Mouse (Mus musculus) left cerebral cortex, postnatal 14 days (tissue): ENCODE results near the gene Usp22. TPM values are rescaled to one million over a fixed set of nuclear protein-coding genes. Genes with fewer than 3 reads are reported as not detected.
A peak's percentile ranks its signal among the peaks of the same experiment; 100 is the strongest.
"Not testable (repeated sequence)": the region's sequence is repeated elsewhere in the genome, so short reads cannot be mapped to it uniquely, and the experiment has no call there.

Experiments
- DNase-seq, 2 experiments: peaks; one replicate each; pipeline ENCODE4 v3.0.0; 2021 to 2022; ENCODE audit warnings: low spot score in 2 of 2, mixed read lengths in 1 of 2
- intact Hi-C: fragments of 180-260 bp; cut with DNase I; formaldehyde crosslinking; loops from one replicate; pipeline ENCODE4 v1.15.1; 2025
- total RNA-seq, 2 experiments: library from RNA; stranded (reverse); gene quantifications; 2 replicates each; pipeline ENCODE4 v1.2.3; 2021

Gene Usp22
- total RNA-seq, 2 experiments from 2014 or later, result 275 to 287 TPM

DNA sequence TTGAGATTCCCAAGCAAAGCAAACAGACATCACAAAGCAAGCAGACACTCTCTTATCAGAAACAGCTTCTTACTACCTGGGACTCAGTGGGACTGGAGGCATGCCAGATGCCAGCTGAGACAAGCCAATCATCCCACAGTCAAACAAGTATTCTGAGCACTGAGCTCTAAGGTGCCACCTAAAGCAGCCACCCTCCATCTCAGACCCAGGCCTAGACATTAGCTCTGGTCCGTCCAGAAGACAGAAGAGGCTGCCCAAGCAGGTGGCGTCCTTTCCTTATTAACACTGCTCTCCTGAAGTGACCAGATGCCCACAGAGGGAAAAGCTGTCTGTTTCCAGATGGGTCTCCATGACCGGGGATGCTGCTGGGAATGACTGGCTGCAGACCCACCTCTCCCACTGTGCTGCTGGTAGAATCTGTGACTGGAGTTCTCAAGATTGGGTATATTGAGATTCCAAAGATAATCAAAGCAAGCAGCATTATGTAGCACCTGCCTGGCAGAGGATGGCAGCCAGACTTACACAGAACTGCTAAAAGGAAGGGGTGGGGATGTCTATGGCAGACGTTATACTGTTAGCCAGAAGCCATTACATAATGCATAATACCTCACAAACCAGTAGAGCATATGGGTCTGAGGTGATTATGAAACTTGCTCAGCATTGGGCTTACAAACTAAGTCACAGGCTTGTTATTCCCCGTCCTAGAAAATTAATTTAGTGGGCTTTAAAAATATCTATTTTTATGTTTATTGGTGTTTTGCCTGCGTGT lies 24.4 kb downstream of the Usp22 start:
- no peak for DNase-seq
- intact Hi-C loops, result no loop called here

- peak; percentile 37 to 44 for DNase-seq
- intact Hi-C loops, result no loop called here
Observed at GRCm38 (mm10) chr11:61147300-61147683, 27.6 kb downstream of the Usp22 start.

DNA sequence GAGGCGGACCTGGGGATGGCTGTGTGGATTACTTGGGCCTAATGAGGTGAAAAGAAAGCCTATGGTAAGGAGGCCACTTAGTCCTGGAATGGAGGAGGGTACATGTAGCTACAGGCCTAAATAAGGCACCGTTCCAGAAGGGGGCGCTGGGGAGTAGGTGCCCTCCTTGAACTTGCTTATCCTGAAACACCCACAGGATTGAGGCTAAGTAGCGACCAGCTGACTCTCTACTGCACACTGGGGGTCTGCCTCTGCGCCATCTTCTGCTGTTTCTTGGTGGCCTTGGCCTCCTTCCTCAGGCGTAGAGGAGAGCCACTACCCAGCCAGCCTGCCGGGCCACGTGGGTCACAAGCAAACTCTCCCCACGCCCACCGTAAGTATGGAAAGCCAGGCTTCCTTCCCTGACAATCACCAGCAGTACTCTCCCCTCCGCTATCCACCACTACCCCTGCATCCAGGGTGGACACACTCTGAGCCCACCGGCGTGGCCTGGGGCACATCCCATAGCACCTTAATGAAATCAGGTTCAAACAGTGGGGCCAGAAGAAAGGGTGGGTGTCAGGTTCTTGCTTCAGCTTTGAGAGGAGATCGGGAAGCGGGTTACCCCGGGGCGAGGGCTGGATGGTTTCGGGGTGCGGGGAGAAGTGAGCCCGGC lies 28.1 kb downstream of the Usp22 start:
- intact Hi-C loops, result no loop called here
- DNase-seq, result no peak

- intact Hi-C loops, result no loop called here
- no peak for DNase-seq
Observed at GRCm38 (mm10) chr11:61145551-61145950, 29.3 kb downstream of the Usp22 start.

- DNase-seq, result no peak
- intact Hi-C loops, result loop anchor here (5.0 kb wide), 1 partner anchor 42 kb away; no protein-coding TSS in a partner anchor
Observed at GRCm38 (mm10) chr11:61143564-61144469, 31.0 kb downstream of the Usp22 start.

DNA sequence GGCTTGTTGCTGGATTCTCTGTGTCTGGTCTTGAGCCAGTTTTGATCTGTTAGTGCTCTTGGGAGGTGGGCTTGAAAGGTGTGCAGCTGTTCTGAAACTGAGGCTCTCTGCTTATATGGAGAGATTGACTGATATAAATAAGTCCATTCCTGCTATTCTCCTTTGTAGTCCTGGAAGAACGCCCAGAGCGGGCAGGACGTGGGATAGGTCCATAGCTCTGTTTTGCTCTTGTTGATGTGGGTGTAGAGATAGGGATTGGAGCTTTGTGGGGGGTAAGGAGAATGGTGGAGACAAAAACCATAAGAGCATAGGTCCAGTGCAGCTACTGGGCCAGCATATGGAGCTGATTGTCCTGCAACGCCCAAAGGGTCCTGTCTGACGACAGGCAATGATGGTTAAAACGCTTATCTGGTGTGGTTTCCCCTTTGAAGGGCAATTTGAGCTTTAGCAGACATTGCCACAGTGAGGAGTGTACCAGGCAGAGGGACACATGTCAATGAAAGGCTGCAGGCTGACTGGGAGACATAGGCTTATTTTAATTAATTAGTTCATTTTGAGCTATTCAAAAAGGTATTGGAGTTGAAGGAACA lies 31.8 kb downstream of the Usp22 start:
- intact Hi-C loops, result loop anchor here (5.0 kb wide), 1 partner anchor 41 kb away; no protein-coding TSS in a partner anchor
- no peak for DNase-seq

DNA sequence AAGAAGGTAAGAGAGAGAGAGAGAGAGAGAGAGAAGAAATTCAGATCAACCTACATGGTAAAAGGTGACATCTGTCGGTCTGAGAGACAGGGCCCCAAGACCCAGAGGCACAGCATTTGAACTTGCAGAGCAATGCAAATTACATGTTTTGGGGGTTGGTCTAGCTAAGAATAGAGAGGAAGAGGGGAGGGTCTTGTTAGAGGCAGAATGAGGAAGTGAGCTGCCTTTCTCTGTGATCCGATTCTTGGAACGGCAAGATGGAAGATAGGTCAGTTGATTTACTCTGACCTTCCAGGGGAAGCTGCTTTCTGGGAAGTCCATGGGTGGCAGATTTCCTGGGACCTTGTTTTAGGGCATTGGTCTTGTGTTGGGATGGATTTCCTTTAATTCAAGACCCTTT lies 32.6 kb downstream of the Usp22 start:
- intact Hi-C loops, result loop anchor here (5.0 kb wide), 1 partner anchor 40 kb away; no protein-coding TSS in a partner anchor

GRCm38 (mm10) chr11:61141693-61142092 lies 33.2 kb downstream of the Usp22 start:
- DNase-seq, result no peak
- intact Hi-C loops, result loop anchor here (5.0 kb wide), 1 partner anchor 39 kb away; no protein-coding TSS in a partner anchor

More for the DNA sequence above, 32.6 kb downstream of the Usp22 start:
- DNase-seq, result no peak

GRCm38 (mm10) chr11:61132943-61133342 lies 41.9 kb downstream of the Usp22 start:
- intact Hi-C loops, result no loop called here
- no peak for DNase-seq

DNA sequence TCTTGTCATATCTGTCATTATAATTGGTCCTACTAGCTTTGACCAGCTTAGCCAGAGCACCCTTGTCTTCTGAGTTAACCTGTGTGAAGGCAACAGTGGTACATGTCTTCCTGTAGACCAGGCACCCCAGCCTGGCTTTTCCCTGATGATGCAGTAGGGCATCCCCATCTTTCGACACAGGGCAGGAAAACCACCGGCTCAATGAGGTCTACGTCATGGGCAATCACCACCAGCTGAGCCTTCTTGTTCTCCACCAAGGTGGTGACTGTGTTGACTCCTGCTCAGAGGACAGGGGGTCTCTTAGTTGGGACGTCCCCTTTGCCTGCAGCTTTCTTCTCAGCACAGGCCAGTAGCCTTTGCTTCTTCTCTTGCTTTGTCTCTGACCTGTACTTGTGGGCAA lies 44.2 kb downstream of the Usp22 start:
- DNase-seq, intact Hi-C loops: not testable (repeated sequence)

DNA sequence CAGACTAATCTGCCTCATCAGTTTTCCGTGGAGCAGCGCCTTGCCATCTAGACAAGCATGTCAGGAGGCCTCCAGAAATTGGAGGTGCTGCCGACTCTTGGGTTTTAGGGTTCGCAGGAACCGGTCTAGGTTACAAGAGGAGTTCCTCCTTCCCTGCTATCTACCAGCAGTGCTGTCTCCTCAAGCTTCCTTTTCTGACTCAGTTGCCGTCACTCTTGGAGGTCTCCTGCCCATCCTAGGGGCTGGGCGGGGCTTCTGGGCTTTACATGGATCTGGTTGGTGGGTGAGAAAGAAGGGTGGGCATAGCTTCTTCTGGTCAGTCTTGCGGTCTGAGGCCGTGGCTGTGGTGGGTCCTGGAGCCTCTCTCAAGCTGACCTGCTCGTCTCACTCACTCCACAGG lies 45.5 kb downstream of the Usp22 start:
- DNase-seq, result no peak
- intact Hi-C loops, result no loop called here

DNA sequence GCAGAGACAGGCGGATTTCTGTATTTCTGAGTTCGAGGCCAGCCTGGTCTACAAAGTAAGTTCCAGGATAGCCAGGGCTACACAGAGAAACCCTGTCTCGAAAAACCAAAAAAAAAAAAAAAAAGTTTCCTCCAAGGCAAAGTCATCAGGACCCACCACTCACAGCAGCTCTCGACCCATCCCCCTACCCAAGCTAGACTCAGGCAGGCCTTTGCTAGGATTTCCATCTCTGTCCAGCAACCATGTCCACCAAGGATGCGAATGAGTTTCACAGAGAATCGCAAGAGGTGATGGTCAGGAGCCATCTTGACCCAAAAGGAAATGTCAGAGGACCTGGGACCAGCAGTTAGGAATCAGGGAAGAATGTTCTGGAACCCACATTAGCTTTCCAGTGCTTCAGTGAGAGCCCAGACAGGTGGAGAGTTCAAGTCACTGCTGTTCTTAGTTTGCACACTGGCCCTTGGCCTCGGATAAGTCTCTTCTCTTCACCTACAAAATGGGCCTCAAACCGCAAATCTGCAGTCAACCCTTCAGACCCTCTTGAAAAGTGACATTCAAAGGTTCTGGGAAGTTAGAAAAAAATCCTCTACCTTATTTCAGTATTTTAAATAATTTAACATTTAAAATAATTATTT lies 47.3 kb downstream of the Usp22 start:
- no peak for DNase-seq
- intact Hi-C loops, result no loop called here

DNA sequence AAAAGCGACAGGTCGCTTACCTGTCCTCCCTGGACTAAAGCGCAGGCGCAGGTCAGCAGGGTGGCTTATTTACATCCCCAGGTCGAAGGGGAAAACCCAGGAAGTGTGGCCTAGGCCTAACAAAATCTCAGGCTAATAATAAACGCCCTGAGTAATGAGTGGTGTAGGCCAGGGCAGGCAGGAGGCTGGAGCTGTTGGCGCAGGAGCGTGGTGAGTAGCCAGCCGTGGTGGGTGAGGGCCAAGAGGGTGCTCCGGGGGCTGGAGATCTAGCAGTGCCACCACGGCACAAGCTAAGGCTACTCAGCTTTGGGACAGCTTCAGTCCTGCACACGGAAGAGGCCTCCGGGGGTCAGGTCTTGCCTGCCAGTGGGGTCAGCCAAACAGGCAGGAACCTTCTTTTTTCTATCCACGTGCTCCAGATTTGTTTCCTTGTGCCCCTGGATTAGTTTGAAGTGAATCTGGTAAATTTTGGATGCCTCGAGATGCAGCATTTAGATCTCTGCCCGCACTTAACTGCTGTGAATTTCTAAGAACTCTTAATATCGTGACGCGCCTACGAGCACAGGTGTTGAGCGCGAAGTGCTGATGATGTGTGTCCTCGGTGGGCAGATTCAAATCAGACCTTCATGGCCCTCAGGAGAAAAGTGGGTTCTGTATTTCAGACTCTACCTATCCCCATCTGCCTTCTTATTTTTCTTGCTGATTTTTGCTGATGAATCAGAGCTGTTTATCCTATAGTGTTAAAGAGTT lies 48.1 kb downstream of the Usp22 start, which contains the start of gene Tnfrsf13b:
Tnfrsf13b (plus strand) TSS at position 150 of the 750 bp plus-strand sequence.
- intact Hi-C loops, result no loop called here
- DNase-seq, result no peak

GRCm38 (mm10) chr11:61125970-61126369 lies 48.9 kb downstream of the Usp22 start:
- intact Hi-C loops, result no loop called here

GRCm38 (mm10) chr11:61123886-61124285 lies 51.0 kb downstream of the Usp22 start:
- DNase-seq, result no peak
- intact Hi-C loops, result no loop called here

More at GRCm38 (mm10) chr11:61125970-61126369, 48.9 kb downstream of the Usp22 start:
- no peak for DNase-seq

DNA sequence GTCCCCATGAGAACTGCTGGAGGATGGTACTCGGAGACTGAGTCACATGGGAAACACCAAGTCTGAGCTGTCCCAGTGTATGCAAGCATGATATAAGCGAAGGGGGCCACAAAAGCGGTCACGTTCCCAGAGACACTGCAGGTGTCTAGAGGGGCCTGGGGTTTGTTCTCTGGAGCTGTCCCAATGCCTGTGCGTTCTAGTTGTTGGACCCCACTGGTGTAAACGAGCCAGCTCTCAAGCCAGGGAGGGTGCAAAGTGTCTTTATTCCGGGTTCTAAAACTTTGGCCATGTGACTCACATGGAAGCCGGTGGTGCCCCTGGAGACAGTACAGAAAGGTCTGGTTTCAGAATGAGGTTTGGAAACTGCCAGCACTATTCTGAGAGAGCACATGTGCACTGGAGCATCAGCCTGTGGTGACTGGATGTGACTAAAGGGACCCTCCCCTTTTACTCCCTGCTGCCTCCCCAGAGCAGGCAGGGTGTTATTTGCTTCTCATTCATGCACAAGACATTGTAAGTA lies 52.0 kb downstream of the Usp22 start:
- intact Hi-C loops, result no loop called here
- DNase-seq, result no peak

- no peak for DNase-seq
- intact Hi-C loops, result no loop called here
Observed at GRCm38 (mm10) chr11:61122283-61122768, 52.5 kb downstream of the Usp22 start.
